Mouse (Mus musculus) hindbrain, embryonic 14.5 days (tissue): Measurements from ENCODE around the gene Ryr1. TPM values are rescaled to one million over a fixed set of nuclear protein-coding genes. Genes with fewer than 3 reads are reported as not detected.

Experiments
- ATAC-seq: fragments of 200-750 bp; cut with Nextera tagmentation; 2 replicates; pipeline ENCODE4 v1.8.0; 2017; ENCODE audit warnings: moderate number of reproducible peaks, mild to moderate bottlenecking, moderate TSS enrichment, moderate library complexity; ENCODE audit not compliant: low FRiP score
- DNase-seq: peaks from one replicate; pipeline ENCODE4 v3.0.0-alpha.2; 2015; ENCODE audit warnings: low spot score
- H3K27ac ChIP-seq: fragments of 300-500 bp; sonication (generic); 2 replicates; pipeline ENCODE4 v1.5.1; 2014; ENCODE audit warnings: mild to moderate bottlenecking, moderate library complexity
- H3K27me3 ChIP-seq: fragments of 300-500 bp; sonication (generic); 2 replicates; pipeline ENCODE4 v1.6.1; 2014; ENCODE audit warnings: mild to moderate bottlenecking, low read length, mixed read lengths; ENCODE audit not compliant: control insufficient read depth, insufficient read depth
- H3K36me3 ChIP-seq: fragments of 300-500 bp; sonication (generic); replicated peaks from 2 replicates; pipeline ENCODE4 v1.6.1; 2014; ENCODE audit not compliant: control insufficient read depth, insufficient read depth
- H3K4me1 ChIP-seq: fragments of 300-500 bp; sonication (generic); replicated peaks from 2 replicates; pipeline ENCODE4 v1.6.1; 2014; ENCODE audit warnings: antibody characterized with exemption, low read length, mixed read lengths; ENCODE audit not compliant: control insufficient read depth, insufficient read depth
- H3K4me2 ChIP-seq: fragments of 300-500 bp; sonication (generic); replicated peaks from 2 replicates; pipeline ENCODE4 v1.6.1; 2014; ENCODE audit warnings: mild to moderate bottlenecking, moderate library complexity
- H3K4me3 ChIP-seq: fragments of 300-500 bp; sonication (generic); replicated peaks from 2 replicates; pipeline ENCODE4 v1.5.1; 2014; ENCODE audit warnings: mild to moderate bottlenecking, low read length
- H3K9ac ChIP-seq: fragments of 300-500 bp; sonication (generic); 2 replicates; pipeline ENCODE4 v1.6.1; 2014
- H3K9me3 ChIP-seq: fragments of 300-500 bp; sonication (generic); 2 replicates; pipeline ENCODE4 v1.6.1; 2016; ENCODE audit warnings: low read length; ENCODE audit not compliant: control insufficient read depth
- WGBS: fragments of 180-500 bp; shearing (Covaris S2); extraction: QIAGEN DNeasy Blood & Tissue Kit; methylation state at CpG from one replicate; pipeline ENCODE4 v1.1.7; 2014; 5-methylcytosine and 5-hydroxymethylcytosine counted together
- polyA plus RNA-seq: library from polyadenylated mRNA; unstranded; fragments of >200 nt; fragmentation: Nextera tagmentation; extraction: Ambion mirVana; gene quantifications from 2 replicates; pipeline ENCODE4 v1.2.1, GENCODE M21; 2014

Ryr1 gene
- polyA plus RNA-seq, 1 experiment from 2014 or later = 7.6 TPM

DNA sequence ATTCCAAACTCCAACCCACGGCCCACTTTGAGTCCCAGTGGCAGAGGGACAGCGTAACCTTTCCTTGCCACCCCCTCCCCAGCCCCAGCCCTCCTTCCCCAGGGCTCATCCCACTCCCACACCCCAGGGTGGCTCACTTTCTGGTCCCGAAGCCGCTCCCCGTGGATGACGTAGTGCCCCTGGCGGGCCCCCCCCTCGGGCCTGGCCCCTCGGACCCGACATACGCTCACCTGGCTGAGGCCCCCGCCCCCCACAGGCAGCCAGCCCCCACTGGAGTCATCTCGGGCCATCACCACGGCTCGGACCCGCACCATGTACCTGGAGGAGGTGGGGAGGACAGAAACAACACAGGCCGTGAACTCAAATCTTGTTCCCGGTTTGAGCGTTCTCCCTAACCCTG is 42.7 kb upstream of the Ryr1 start:
- Histone ChIP-seq H3K9ac (peak overlapping the region; percentile 57), H3K27ac (no peak overlapping the region)
- DNase-seq = no peak

DNA sequence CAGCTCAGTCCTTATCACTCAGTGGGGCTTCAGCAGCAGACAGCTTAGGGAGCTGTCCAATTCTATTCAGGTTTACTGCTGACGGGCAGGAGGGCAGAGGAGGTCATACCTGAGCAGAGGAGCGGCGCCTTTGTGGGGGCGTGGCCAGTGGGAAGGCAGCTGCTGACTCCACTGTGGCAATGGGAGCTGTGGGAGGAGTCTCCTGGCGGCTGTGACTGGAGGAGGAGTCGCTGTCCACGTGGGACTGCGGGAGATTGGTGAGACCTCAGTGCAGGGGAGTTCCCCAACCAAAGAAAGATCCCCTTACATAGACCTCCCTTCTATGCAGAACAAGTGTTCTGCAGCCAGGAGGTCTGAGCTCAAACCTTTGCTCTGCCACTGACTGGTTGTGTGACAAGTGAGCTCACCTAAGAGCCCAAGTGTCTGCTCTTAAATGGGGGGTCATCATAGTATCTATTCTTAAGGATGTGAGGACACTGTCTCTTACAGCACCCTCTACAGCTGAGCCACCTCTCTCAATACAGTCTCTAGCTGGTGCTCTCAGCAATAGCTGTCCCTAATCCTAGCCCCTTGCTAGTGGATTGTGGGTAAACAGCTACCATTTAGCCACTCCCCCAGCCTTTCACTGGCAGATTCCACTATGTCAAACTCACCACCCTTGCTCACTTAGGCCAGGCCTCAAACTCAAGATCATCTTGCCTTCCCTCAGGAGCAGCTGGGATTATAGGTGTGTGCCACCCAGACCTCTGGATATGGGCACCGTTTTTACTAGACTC is 38.0 kb upstream of the Ryr1 start:
- Histone ChIP-seq H3K9me3 (no peaks in the 10 kb centered on the region), H3K27ac (no peak overlapping the region), H3K4me1 (peaks cover 4% of the 10 kb centered on the region), H3K4me3 (no peak overlapping the region), H3K36me3 (peaks cover 33% of the 10 kb centered on the region), H3K9ac (no peak overlapping the region), H3K27me3 (0 out of 2 replicates have a peak, but pooled peaks cover 5% of the 10 kb centered on the region), H3K4me2 (no peak overlapping the region)
- DNase-seq (no peak), ATAC-seq (no peak)
- 26% methylated on average over 9 of the region's 9 CpGs for WGBS

More for the DNA sequence above, 42.7 kb upstream of the Ryr1 start:
- ATAC-seq = no peak
- 17% methylated on average over 19 of the region's 19 CpGs for WGBS
- peak overlapping the region; percentile 47 for H3K4me3 ChIP-seq
- H3K9me3 ChIP-seq = no peaks in the 10 kb centered on the region
- peak overlapping the region; percentile 57 for H3K4me2 ChIP-seq
- H3K36me3 ChIP-seq = peaks cover 22% of the 10 kb centered on the region
- peaks cover 22% of the 10 kb centered on the region for H3K27me3 ChIP-seq
- H3K4me1 ChIP-seq = peaks cover 22% of the 10 kb centered on the region

DNA sequence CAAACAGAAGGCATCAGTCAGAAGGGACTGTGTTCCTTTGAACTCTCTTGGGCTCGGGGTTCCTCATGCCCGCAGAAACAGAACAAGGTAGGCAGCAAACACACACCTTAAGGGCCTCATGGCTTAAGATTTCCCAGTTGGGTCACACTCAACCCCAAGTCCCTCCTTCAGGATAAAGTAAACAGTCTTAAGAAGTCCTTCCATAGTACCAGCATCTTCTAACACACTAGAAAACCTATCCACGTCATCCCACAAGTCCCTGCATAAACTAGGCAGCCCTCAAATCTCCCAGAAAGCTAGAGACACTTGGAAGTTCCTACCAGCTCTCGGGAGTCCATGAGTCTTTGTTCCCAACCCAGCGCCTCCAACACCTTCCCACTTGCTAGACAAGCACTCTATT is 37.3 kb upstream of the Ryr1 start:
- H3K4me1 ChIP-seq = no peaks in the 10 kb centered on the region
- H3K27ac ChIP-seq = no peak overlapping the region
- H3K9ac ChIP-seq = no peak overlapping the region
- no peak for ATAC-seq
- H3K27me3 ChIP-seq = 0 out of 2 replicates have a peak, but pooled peaks cover 5% of the 10 kb centered on the region
- H3K36me3 ChIP-seq = peaks cover 33% of the 10 kb centered on the region
- H3K9me3 ChIP-seq = no peaks in the 10 kb centered on the region
- no peak overlapping the region for H3K4me3 ChIP-seq
- H3K4me2 ChIP-seq = no peak overlapping the region
- no peak for DNase-seq
- 80% methylated on average over 5 of the region's 5 CpGs for WGBS

DNA sequence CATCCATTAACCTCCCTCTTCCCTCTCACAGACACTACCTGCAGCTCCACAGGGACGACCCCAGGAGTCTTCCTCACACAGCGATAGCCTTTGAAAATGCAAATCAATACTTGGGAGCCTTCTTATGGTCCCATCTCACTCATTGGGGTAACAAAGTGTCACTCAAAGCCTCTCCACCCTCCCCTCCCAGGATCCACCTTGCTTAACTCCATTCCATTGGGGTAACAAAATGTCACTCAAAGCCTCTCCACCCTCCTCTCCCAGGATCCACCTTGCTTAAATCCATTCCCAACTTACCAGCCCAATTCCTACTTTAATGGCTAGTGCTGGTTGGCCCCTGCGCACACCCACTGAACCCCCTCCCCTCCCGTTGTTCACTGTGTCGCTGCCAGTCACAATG is 33.3 kb upstream of the Ryr1 start:
- H3K9me3 ChIP-seq = no peaks in the 10 kb centered on the region; the same call in 1 of the 2 replicates
- DNase-seq = no peak

DNA sequence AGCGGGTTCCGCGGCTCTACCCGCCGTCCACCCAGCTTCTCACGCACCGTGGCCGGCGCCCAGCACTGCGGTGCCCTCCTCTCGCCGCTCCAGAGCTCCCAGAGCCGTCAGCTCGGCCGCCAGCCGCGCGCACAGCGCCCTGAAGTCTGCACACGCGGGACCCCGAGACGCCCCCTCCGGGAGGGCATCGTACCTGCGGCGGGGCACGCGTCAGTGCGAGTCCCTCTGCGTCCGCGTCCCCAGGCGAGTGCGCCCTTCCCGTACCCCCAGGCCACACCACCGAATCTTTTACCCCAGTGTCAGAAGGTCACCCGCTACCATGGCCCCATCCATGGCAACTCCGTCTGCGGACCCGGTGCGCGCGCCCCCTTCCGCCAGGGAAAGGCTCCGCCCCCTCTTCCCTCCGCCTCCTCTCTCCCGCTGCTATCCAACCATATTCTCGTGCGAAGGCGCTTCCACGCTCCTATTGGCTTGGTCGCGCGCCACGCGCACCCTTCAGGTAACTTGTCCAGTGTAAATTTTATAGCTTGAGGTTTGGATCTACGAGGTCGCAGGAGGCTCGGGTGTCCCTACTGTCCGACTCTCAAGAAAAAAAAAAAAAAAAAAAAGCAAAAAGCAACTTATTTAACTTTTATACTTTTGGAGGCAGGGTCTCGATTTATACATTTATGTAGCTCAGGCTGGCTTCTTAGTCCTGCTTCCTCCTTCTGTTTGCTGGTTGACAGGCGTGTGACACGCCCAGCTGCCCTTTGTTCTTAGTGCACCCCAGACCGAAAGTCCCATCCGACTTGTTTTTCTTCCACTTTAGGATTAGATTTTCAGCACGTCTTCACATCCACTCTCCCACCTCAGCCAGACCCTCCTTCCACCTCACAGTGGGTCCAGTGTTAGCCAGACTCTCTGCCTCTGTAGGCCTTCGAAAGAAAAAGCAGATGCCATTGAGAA is 31.1 kb upstream of the Ryr1 start, which contains the start of gene Fam98c:
Gene Fam98c (minus strand): TSS at position 397 of the 945 bp plus-strand sequence.
- 4% methylated on average over 68 of the region's 68 CpGs for WGBS
- peak within 1 kb of the TSS; percentile 90 for H3K4me2 ChIP-seq
- ATAC-seq (peak; percentile 82), DNase-seq (peak; percentile 82)
- H3K9ac ChIP-seq = peak within 1 kb of the TSS; percentile 81
- H3K4me1 ChIP-seq = 0 out of 2 replicates have a peak, but pooled peaks cover 5% of the 10 kb centered on the region
- peak within 1 kb of the TSS; percentile 89 for H3K27ac ChIP-seq
- peak within 1 kb of the TSS; percentile 82 for H3K4me3 ChIP-seq
- H3K9me3 ChIP-seq = no peaks in the 10 kb centered on the region; the same call in 1 of the 2 replicates
- H3K27me3 ChIP-seq = 0 out of 2 replicates have a peak, but pooled peaks cover 5% of the 10 kb centered on the region
- H3K36me3 ChIP-seq = no peaks in the 10 kb centered on the region; the same call in 1 of the 2 replicates

More for the DNA sequence above, 33.3 kb upstream of the Ryr1 start:
- no peak for ATAC-seq
- Histone ChIP-seq H3K9ac (no peak overlapping the region), H3K27ac (no peak overlapping the region), H3K4me2 (no peak overlapping the region), H3K27me3 (0 out of 2 replicates have a peak, but pooled peaks cover 5% of the 10 kb centered on the region), H3K4me1 (0 out of 2 replicates have a peak, but pooled peaks cover 5% of the 10 kb centered on the region), H3K36me3 (peaks cover 18% of the 10 kb centered on the region), H3K4me3 (no peak overlapping the region)
- WGBS = 0% methylated on average over 5 of the region's 5 CpGs

DNA sequence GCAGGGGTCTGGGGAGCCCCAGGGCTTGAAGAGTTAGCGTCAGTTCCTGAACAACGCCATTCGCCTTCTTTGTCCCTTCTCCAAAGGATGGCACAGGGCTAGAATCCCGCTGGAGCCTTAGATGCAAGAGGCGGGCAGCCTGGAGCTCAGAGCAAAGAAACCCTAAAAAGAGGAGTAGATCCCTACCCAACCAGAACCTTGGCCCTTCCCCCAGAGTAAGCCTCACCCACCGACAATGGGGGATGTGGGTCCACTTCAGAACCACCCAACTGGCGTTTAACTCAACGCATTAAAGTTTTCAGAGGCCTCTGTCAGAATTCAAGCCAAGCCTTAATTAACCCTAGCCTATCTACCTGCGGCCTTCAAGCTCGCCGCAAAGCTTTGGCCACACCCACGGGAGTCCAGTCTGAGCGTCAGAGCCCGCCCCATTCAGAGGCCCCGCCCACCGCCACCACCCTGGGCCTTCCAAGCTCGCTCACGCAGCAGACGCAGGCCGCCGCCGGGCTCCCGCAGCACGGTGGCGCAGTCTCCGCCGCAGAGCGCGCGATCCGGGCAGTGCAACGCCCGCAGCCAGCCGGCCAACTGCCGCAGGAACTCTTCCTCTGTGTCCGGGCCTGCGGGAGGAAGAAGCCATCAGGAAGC is 30.3 kb upstream of the Ryr1 start:
- H3K4me1 ChIP-seq = 0 out of 2 replicates have a peak, but pooled peaks cover 5% of the 10 kb centered on the region
- 0 out of 2 replicates have a peak, but pooled peaks cover 5% of the 10 kb centered on the region for H3K27me3 ChIP-seq
- H3K36me3 ChIP-seq = no peaks in the 10 kb centered on the region
- 7% methylated on average over 37 of the region's 37 CpGs for WGBS
- H3K9me3 ChIP-seq = no peaks in the 10 kb centered on the region; the same call in 1 of the 2 replicates
- H3K4me2 ChIP-seq = peak overlapping the region; percentile 90
- H3K27ac ChIP-seq = peak overlapping the region; percentile 89
- H3K4me3 ChIP-seq = peak overlapping the region; percentile 82
- DNase-seq = peak; percentile 86
- ATAC-seq = peak; percentile 90
- H3K9ac ChIP-seq = peak overlapping the region; percentile 81

DNA sequence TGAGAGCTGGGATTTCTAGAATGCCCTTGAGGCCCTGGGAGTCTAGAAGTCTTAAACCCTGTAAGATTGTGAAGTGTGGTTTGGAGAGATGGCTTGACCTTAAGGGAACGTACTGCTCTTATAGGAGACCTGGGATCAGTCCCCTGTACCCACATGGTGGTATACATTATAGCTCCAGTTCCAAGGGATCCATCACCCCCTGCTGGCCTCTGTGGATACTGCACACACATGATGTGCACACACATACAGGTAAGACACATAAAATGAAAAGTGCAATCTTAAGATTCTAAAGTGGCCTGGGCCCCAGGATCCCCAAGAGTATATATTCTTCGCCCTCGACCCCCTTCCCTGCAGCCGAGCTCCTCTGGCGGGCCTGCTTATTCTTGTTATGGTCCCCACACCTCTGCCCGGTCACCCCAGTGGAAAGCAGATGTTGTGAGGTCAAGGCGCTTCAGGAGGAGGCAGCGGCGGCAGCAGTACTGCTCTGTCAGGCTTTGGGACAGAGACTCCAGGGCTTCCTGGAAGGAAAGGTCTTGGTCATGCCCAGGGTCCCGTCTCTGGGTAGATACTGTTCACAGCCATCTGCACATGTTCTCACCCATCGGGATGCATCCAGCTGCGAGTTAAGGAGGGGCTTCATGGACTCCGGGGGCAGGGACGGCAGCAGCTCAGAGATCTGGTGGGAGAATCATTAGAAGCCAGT is 29.2 kb upstream of the Ryr1 start:
- ATAC-seq (no peak), DNase-seq (no peak)
- Histone ChIP-seq H3K27me3 (0 out of 2 replicates have a peak, but pooled peaks cover 5% of the 10 kb centered on the region), H3K4me3 (no peak overlapping the region), H3K36me3 (no peaks in the 10 kb centered on the region), H3K4me2 (no peak overlapping the region), H3K27ac (no peak overlapping the region), H3K9ac (no peak overlapping the region), H3K4me1 (0 out of 2 replicates have a peak, but pooled peaks cover 5% of the 10 kb centered on the region), H3K9me3 (no peaks in the 10 kb centered on the region; the same call in 1 of the 2 replicates)
- WGBS = 96% methylated on average over 14 of the region's 14 CpGs

DNA sequence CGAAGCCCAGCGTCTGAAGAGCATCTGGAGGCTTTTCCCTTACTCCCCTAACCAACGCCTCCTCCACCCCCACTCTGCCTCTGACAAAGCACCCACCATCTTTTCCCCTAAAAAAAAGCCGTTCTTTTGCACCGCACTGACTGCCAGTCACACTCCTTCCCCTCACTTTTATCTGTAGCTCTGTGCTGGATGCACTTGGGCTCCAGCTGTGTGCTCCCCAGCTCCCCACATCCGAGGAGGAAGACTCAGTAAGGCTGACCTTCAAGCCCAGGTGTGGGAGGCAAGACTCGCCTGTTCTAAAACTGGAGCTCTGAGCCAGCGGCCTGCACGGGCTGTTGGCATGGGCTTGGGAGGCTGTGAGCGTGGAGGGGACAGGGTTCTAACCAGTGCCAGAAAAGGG is 26.5 kb upstream of the Ryr1 start:
- 67% methylated on average over 10 of the region's 10 CpGs for WGBS
- DNase-seq (no peak), ATAC-seq (no peak)
- Histone ChIP-seq H3K9ac (no peak overlapping the region), H3K4me2 (no peak overlapping the region), H3K27ac (no peak overlapping the region), H3K4me3 (no peak overlapping the region), H3K4me1 (0 out of 2 replicates have a peak, but pooled peaks cover 5% of the 10 kb centered on the region), H3K27me3 (no peaks in the 10 kb centered on the region), H3K9me3 (no peaks in the 10 kb centered on the region; the same call in 1 of the 2 replicates), H3K36me3 (no peaks in the 10 kb centered on the region)
